Mouse (Mus musculus): ENCODE measurements at regions not wholly inside any gene's neighbourhood (a gene's known extent, or its start where the extent isn't known, plus 50 kb on each side); places are given as distances from the start of the nearest gene placed in this dataset.

- no peak for DNase-seq (ENCODE audit: low spot score)
These were observed 449.6 kb upstream of the Meis1 start for GRCm38 (mm10) chr11:19468373-19468772.

GRCm38 (mm10) chr11:19468803-19469202, 450.0 kb upstream of the Meis1 start:
- DNase-seq (ENCODE audit: low spot score): no peak

GRCm38 (mm10) chr11:19470648-19471341, 452.0 kb upstream of the Meis1 start:
- DNase-seq (ENCODE audit: low spot score): no peak

- DNase-seq (ENCODE audit: low spot score): no peak
These were observed 448.9 kb upstream of the Spred2 start for GRCm38 (mm10) chr11:19475068-19475786.

GRCm38 (mm10) chr11:19493089-19493756, 431.0 kb upstream of the Spred2 start:
- no peak for DNase-seq (ENCODE audit: low spot score)

- no peak for DNase-seq (ENCODE audit: low spot score)
These were observed 402.5 kb upstream of the Spred2 start for GRCm38 (mm10) chr11:19521721-19522120.

GRCm38 (mm10) chr11:19523853-19524487, 400.2 kb upstream of the Spred2 start:
- DNase-seq (ENCODE audit: low spot score): no peak

GRCm38 (mm10) chr11:19529126-19529525, 395.0 kb upstream of the Spred2 start:
- DNase-seq (ENCODE audit: low spot score): no peak

- no peak for DNase-seq (ENCODE audit: low spot score)
These were observed 393.5 kb upstream of the Spred2 start for GRCm38 (mm10) chr11:19530652-19531051.

- no peak for DNase-seq (ENCODE audit: low spot score)
These were observed 392.7 kb upstream of the Spred2 start for GRCm38 (mm10) chr11:19531255-19532003.

- no peak for DNase-seq (ENCODE audit: low spot score)
These were observed 391.3 kb upstream of the Spred2 start for GRCm38 (mm10) chr11:19532867-19533266.

GRCm38 (mm10) chr11:19533701-19534100, 390.5 kb upstream of the Spred2 start:
- DNase-seq (ENCODE audit: low spot score): no peak

GRCm38 (mm10) chr11:19535215-19535614, 389.0 kb upstream of the Spred2 start:
- no peak for DNase-seq (ENCODE audit: low spot score)

- no peak for DNase-seq (ENCODE audit: low spot score)
These were observed 377.9 kb upstream of the Spred2 start for GRCm38 (mm10) chr11:19546226-19546625.

- DNase-seq (ENCODE audit: low spot score): no peak
These were observed 369.7 kb upstream of the Spred2 start for GRCm38 (mm10) chr11:19554316-19554946.

- no peak for DNase-seq (ENCODE audit: low spot score)
These were observed 369.0 kb upstream of the Spred2 start for GRCm38 (mm10) chr11:19554947-19555770.

GRCm38 (mm10) chr11:19560452-19560851, 363.7 kb upstream of the Spred2 start:
- no peak for DNase-seq (ENCODE audit: low spot score)

- DNase-seq (ENCODE audit: low spot score): no peak
These were observed 361.5 kb upstream of the Spred2 start for GRCm38 (mm10) chr11:19562668-19563067.

GRCm38 (mm10) chr11:19585228-19585627, 338.9 kb upstream of the Spred2 start:
- no peak for DNase-seq (ENCODE audit: low spot score)
